In the genomic region with DNA sequence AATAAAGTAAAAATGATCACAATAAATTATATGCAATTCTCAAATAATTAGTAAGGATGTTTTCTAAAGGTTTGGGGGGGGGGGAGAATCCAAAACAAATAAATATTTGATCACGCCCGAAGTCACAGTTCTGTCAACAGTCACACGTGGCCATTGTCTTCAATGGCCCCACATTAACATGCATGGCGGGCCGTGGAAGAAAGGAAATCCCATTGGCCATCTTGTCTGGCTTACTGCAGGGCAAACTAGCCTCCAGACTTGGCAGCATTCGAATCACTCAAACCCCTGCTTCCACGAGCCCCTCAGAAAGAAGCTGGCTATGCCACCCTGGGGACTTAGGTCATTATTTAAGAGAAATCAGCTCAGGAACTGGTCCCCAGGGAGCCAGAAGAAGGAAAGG, we compare ENCODE assay signal across 18 mouse cellular contexts.
DNase-seq lines count a peak whose midpoint lies in the region; ATAC-seq and TF ChIP-seq lines count a peak whose summit lies in the region.
"Had no signal": no experiment of that assay in that cellular context is flagged by ENCODE, and none has a peak within 500 bp of the region (broad histone marks: within the 10 kb centered on the region; RNA-seq: fewer than 3 reads in every experiment).

No protein-coding gene starts in this region.

- no peak overlapping the region for H3K4me2 ChIP-seq in intestine, embryonic 14.5 days (ENCODE audit: low read length)
- no peak overlapping the region for H3K4me2 ChIP-seq in intestine, postnatal 0 days (replicated peaks; ENCODE audit: low read depth)
- no peak overlapping the region for H3K4me2 ChIP-seq in lung, embryonic 15.5 days
- no peak overlapping the region for H3K4me2 ChIP-seq in stomach, embryonic 14.5 days (replicated peaks; ENCODE audit: low read depth, low read length)
- H3K4me2 ChIP-seq: heart, embryonic 11.5 days; limb, embryonic 13.5 days had no signal

- no peak for TF ChIP-seq POLR2A in bone marrow macrophage, adult 2 months (IDR thresholded peaks at IDR 0.05; ENCODE audit: borderline replicate concordance, low read depth, low read length)

- 63% methylated on average over 7 of the region's 7 CpGs for WGBS in intestine, embryonic 14.5 days
- 52% methylated on average over 7 of the region's 7 CpGs for WGBS in intestine, postnatal 0 days
- WGBS in lung, embryonic 15.5 days = 55% methylated on average over 7 of the region's 7 CpGs
- WGBS in stomach, embryonic 14.5 days = 67% methylated on average over 7 of the region's 7 CpGs

- H3K36me3 ChIP-seq in intestine, embryonic 14.5 days (ENCODE audit: control insufficient read depth, insufficient read depth, low read length) = peaks cover 10% of the 10 kb centered on the region; the same call in 1 of the 2 replicates
- peaks cover 17% of the 10 kb centered on the region for H3K36me3 ChIP-seq in intestine, postnatal 0 days (ENCODE audit: control insufficient read depth, insufficient read depth)
- H3K36me3 ChIP-seq in lung, embryonic 15.5 days = no peaks in the 10 kb centered on the region
- 0 out of 2 replicates have a peak, but pooled peaks cover 4% of the 10 kb centered on the region for H3K36me3 ChIP-seq in stomach, embryonic 14.5 days (ENCODE audit: control insufficient read depth, insufficient read depth, low read length)
- H3K36me3 ChIP-seq: G1E had no signal

- no peaks in the 10 kb centered on the region for H3K9me3 ChIP-seq in intestine, embryonic 14.5 days (ENCODE audit: control insufficient read depth, low read length)
- no peaks in the 10 kb centered on the region for H3K9me3 ChIP-seq in intestine, postnatal 0 days (ENCODE audit: control insufficient read depth)
- no peaks in the 10 kb centered on the region for H3K9me3 ChIP-seq in lung, embryonic 15.5 days
- no peaks in the 10 kb centered on the region for H3K9me3 ChIP-seq in stomach, embryonic 14.5 days (ENCODE audit: control insufficient read depth, low read depth, low read length)
- H3K9me3 ChIP-seq: embryonic facial prominence, embryonic 10.5 days; limb, embryonic 13.5 days had no signal

- TF ChIP-seq CTCF in intestine, postnatal 0 days (IDR thresholded peaks at IDR 0.05; ENCODE audit: low read depth) = no peak
- no peak for TF ChIP-seq CTCF in bone marrow macrophage, adult 2 months (IDR thresholded peaks at IDR 0.05; ENCODE audit: low read depth, low read length)

- H3K4me1 ChIP-seq in intestine, embryonic 14.5 days (replicated peaks; ENCODE audit: control insufficient read depth, insufficient read depth, low read length) = peaks cover 5% of the 10 kb centered on the region; the same call in 1 of the 2 replicates
- peaks cover 12% of the 10 kb centered on the region; the same call in 1 of the 2 replicates for H3K4me1 ChIP-seq in intestine, postnatal 0 days (replicated peaks; ENCODE audit: control insufficient read depth, insufficient read depth, low read length)
- peaks cover 23% of the 10 kb centered on the region for H3K4me1 ChIP-seq in lung, embryonic 15.5 days
- peaks cover 84% of the 10 kb centered on the region for H3K4me1 ChIP-seq in bone marrow macrophage, adult 2 months (ENCODE audit: control insufficient read depth, insufficient read depth, low read length)
- peaks cover 17% of the 10 kb centered on the region; the same call in 1 of the 2 replicates for H3K4me1 ChIP-seq in stomach, embryonic 14.5 days (ENCODE audit: control insufficient read depth, insufficient read depth, low read length)

- DNase-seq in intestine, embryonic 14.5 days (ENCODE audit: low spot score) = no peak
- DNase-seq in lung, adult 18-20 months = no peak
- DNase-seq in layer of hippocampus, postnatal 36 days = no peak
- DNase-seq in left cerebral cortex, adult 11 months (ENCODE audit: low spot score) = no peak
- DNase-seq: adrenal gland, postnatal 14 days; cerebellum, postnatal 25 days; gastrocnemius, postnatal 36 days; heart, postnatal 4 days; lung, postnatal 10 days; thymus, postnatal 36 days had no signal

- ATAC-seq in intestine, embryonic 14.5 days (replicated peaks; ENCODE audit: low FRiP score, low TSS enrichment, low read depth) = no peak
- no peak for ATAC-seq in intestine, postnatal 0 days
- no peak for ATAC-seq in lung, embryonic 15.5 days (ENCODE audit: borderline replicate concordance, extremely low read depth, low FRiP score, low TSS enrichment)
- 0 out of 2 replicates have a peak, but pooled peaks have one; percentile 15 for ATAC-seq in stomach, embryonic 14.5 days (ENCODE audit: insufficient number of reproducible peaks, insufficient read depth, low FRiP score, low read depth)

- H3K4me3 ChIP-seq in intestine, embryonic 14.5 days (ENCODE audit: low read depth, low read length) = no peak overlapping the region
- H3K4me3 ChIP-seq in intestine, postnatal 0 days (ENCODE audit: low read depth, low read length) = no peak overlapping the region
- no peak overlapping the region for H3K4me3 ChIP-seq in lung, embryonic 15.5 days
- no peak overlapping the region for H3K4me3 ChIP-seq in bone marrow macrophage, adult 2 months (ENCODE audit: insufficient read depth, low read length)
- no peak overlapping the region for H3K4me3 ChIP-seq in stomach, embryonic 14.5 days (ENCODE audit: low read depth, low read length)
- H3K4me3 ChIP-seq: embryonic facial prominence, embryonic 10.5 days; limb, embryonic 13.5 days had no signal

- peak overlapping the region; percentile 54; the same call in 1 of the 2 replicates for H3K27ac ChIP-seq in intestine, embryonic 14.5 days (ENCODE audit: low read depth)
- H3K27ac ChIP-seq in intestine, postnatal 0 days (ENCODE audit: low read depth, low read length) = no peak overlapping the region
- H3K27ac ChIP-seq in lung, embryonic 15.5 days = peak overlapping the region; percentile 53; the same call in 1 of the 2 replicates
- 0 out of 2 replicates have a peak overlapping the region, but pooled peaks have one; percentile 23 for H3K27ac ChIP-seq in bone marrow macrophage, adult 2 months (ENCODE audit: insufficient read depth, low read depth, low read length)
- H3K27ac ChIP-seq in stomach, embryonic 14.5 days (ENCODE audit: low read length) = peak overlapping the region; percentile 85; the same call in 1 of the 2 replicates
- H3K27ac ChIP-seq: embryonic facial prominence, embryonic 10.5 days; limb, embryonic 13.5 days had no signal

- no peaks in the 10 kb centered on the region for H3K27me3 ChIP-seq in intestine, embryonic 14.5 days (replicated peaks; ENCODE audit: control insufficient read depth, insufficient read depth, low read length)
- H3K27me3 ChIP-seq in intestine, postnatal 0 days (replicated peaks; ENCODE audit: control insufficient read depth, insufficient read depth, low read length) = no peaks in the 10 kb centered on the region
- H3K27me3 ChIP-seq in lung, embryonic 15.5 days = no peaks in the 10 kb centered on the region
- no peaks in the 10 kb centered on the region for H3K27me3 ChIP-seq in stomach, embryonic 14.5 days (ENCODE audit: control insufficient read depth, insufficient read depth, low read length)
- H3K27me3 ChIP-seq: limb, embryonic 13.5 days had no signal

- no peak overlapping the region for H3K9ac ChIP-seq in intestine, embryonic 14.5 days (ENCODE audit: low read length)
- no peak overlapping the region for H3K9ac ChIP-seq in intestine, postnatal 0 days (ENCODE audit: low read depth, low read length)
- no peak overlapping the region for H3K9ac ChIP-seq in lung, embryonic 15.5 days
- no peak overlapping the region for H3K9ac ChIP-seq in stomach, embryonic 14.5 days (replicated peaks; ENCODE audit: low read depth, low read length)
- H3K9ac ChIP-seq: limb, embryonic 13.5 days had no signal
